Mouse (Mus musculus) megakaryocyte, embryonic 14.5 days (primary cell): ENCODE results near the gene Gm45623.

ENCODE experiments used
- FLI1 ChIP-seq: IDR thresholded peaks from 2 replicates; pipeline ENCODE4 v1.6.1; 2012; ENCODE audit warnings: low read length, inconsistent platforms, mixed read lengths
- GATA1 ChIP-seq: IDR thresholded peaks from 3 replicates; pipeline ENCODE4 v1.6.1; 2012; ENCODE audit warnings: mixed read lengths, low read length, inconsistent platforms, borderline replicate concordance

DNA sequence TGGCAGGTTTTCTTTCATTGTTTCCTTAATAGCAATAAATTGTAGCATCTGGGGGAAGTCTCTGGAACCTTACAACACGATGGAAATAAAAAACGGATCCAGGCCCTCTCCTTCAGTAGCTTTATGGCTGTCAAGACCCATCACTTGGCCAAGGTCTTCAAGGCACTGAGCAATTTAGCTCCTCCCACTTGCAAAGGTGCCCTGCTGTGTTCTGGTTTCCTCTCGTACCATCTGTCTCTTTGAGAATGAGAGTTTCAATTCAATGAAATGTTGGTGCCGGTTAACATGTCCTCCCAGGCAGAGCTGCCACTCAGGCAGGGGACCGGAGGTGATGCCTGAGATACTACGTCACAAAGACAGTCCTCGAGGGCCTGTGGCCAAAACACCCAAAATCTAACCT is 41.9 kb upstream of the Gm45623 start:
- TF ChIP-seq GATA1 (no peak), FLI1 (no peak)
